Mouse (Mus musculus): ENCODE data around the gene Ube2d3.

The Ube2d3 gene
- long read RNA-seq, experiment 1, transcript Ube2d3-212 (8 exons, 3,833 nt), result major isoform, 125 of 255 reads
- long read RNA-seq, experiment 1, transcript Ube2d3-201 (8 exons, 1,512 nt), result minor isoform, 11 of 255 reads
- long read RNA-seq, experiment 1, transcript Ube2d3-210 (7 exons, 2,515 nt), result minor isoform, 17 of 255 reads
- long read RNA-seq, experiment 1, transcript Ube2d3-202 (8 exons, 2,504 nt), result minor isoform, 74 of 255 reads
- long read RNA-seq, experiment 1, partial matches to known transcripts, result 6 of 255 reads
- long read RNA-seq, experiment 1, other reads (novel, unspliced or antisense), result 16 of 255 reads
- long read RNA-seq, experiment 2, full-length matches to known transcripts, result 327 of 344 reads
- long read RNA-seq, experiment 2, partial matches to known transcripts, result 9 of 344 reads
- long read RNA-seq, experiment 2, other reads (novel, unspliced or antisense), result 8 of 344 reads

- intact Hi-C loops (cut with DNase I), result loop anchor here (2.0 kb wide), 1 partner anchor 13 kb away; no protein-coding TSS in a partner anchor
These were observed at the start of gene Ube2d3 for GRCm38 (mm10) chr3:135437758-135438495. TSS of gene Ube2d3 (plus strand) at chr3:135438149.

GRCm38 (mm10) chr3:135393186-135393585 lies 44.8 kb upstream of the Ube2d3 start:
- intact Hi-C loops (cut with DNase I), result no loop called here

GRCm38 (mm10) chr3:135395085-135395484 lies 42.9 kb upstream of the Ube2d3 start:
- intact Hi-C loops (cut with DNase I), result no loop called here

GRCm38 (mm10) chr3:135396081-135396480 lies 41.9 kb upstream of the Ube2d3 start:
- intact Hi-C loops (cut with DNase I), result no loop called here

- intact Hi-C loops (cut with DNase I), result no loop called here
These were observed 40.8 kb upstream of the Ube2d3 start for GRCm38 (mm10) chr3:135397112-135397511.

GRCm38 (mm10) chr3:135402201-135402658 lies 35.7 kb upstream of the Ube2d3 start:
- intact Hi-C loops (cut with DNase I), result loop anchor here (5.0 kb wide), 3 partner anchors 105 to 330 kb away; no protein-coding TSS in a partner anchor

- intact Hi-C loops (cut with DNase I), result loop anchor here (5.0 kb wide), 3 partner anchors 104 to 329 kb away; no protein-coding TSS in a partner anchor
These were observed 34.7 kb upstream of the Ube2d3 start for GRCm38 (mm10) chr3:135403211-135403610.

GRCm38 (mm10) chr3:135403856-135404255 lies 34.1 kb upstream of the Ube2d3 start:
- intact Hi-C loops (cut with DNase I), result loop anchor here (5.0 kb wide), 3 partner anchors 103 to 328 kb away; no protein-coding TSS in a partner anchor

GRCm38 (mm10) chr3:135404599-135404998 lies 33.4 kb upstream of the Ube2d3 start:
- intact Hi-C loops (cut with DNase I), result loop anchor here (5.0 kb wide), 3 partner anchors 103 to 328 kb away; no protein-coding TSS in a partner anchor

- intact Hi-C loops (cut with DNase I), result no loop called here
These were observed 30.6 kb upstream of the Ube2d3 start for GRCm38 (mm10) chr3:135407351-135407750.

GRCm38 (mm10) chr3:135409219-135409618 lies 28.7 kb upstream of the Ube2d3 start:
- intact Hi-C loops (cut with DNase I), result no loop called here

- intact Hi-C loops (cut with DNase I), result no loop called here
These were observed 26.9 kb upstream of the Ube2d3 start for GRCm38 (mm10) chr3:135411056-135411455.

GRCm38 (mm10) chr3:135411824-135412223 lies 26.1 kb upstream of the Ube2d3 start:
- intact Hi-C loops (cut with DNase I), result no loop called here

GRCm38 (mm10) chr3:135417245-135417644 lies 20.7 kb upstream of the Ube2d3 start:
- intact Hi-C loops (cut with DNase I), result no loop called here

GRCm38 (mm10) chr3:135417799-135418198 lies 20.1 kb upstream of the Ube2d3 start:
- intact Hi-C loops (cut with DNase I), result no loop called here

- intact Hi-C loops (cut with DNase I), result no loop called here
These were observed 17.2 kb upstream of the Ube2d3 start for GRCm38 (mm10) chr3:135420542-135421309.

- intact Hi-C loops (cut with DNase I), result no loop called here
These were observed 16.7 kb upstream of the Ube2d3 start for GRCm38 (mm10) chr3:135421310-135421594.

- intact Hi-C loops (cut with DNase I), result no loop called here
These were observed 15.6 kb upstream of the Ube2d3 start for GRCm38 (mm10) chr3:135422232-135422855.

GRCm38 (mm10) chr3:135422856-135423607 lies 14.9 kb upstream of the Ube2d3 start:
- intact Hi-C loops (cut with DNase I), result no loop called here

Data from adrenal gland (tissue).